Mouse (Mus musculus) right cerebral cortex, postnatal 10 days (tissue): ENCODE measurements at regions not wholly inside any gene's neighbourhood (a gene's known extent, or its start where the extent isn't known, plus 50 kb on each side); places are given as distances from the start of the nearest gene placed in this dataset.
A peak's percentile ranks its signal among the peaks of the same experiment; 100 is the strongest.
"Not testable (repeated sequence)": the region's sequence is repeated elsewhere in the genome, so short reads cannot be mapped to it uniquely, and the experiment has no call there.

Experiments
- DNase-seq, 2 experiments: peaks; one replicate each; pipeline ENCODE4 v3.0.0; 2021; ENCODE audit warnings: low spot score in 2 of 2

- DNase-seq = no peak
Measured at GRCm38 (mm10) chr12:45594689-45595088, 520.2 kb upstream of the Stxbp6 start.

- no peak for DNase-seq
Measured at GRCm38 (mm10) chr12:45590191-45590590, 515.7 kb upstream of the Stxbp6 start.

GRCm38 (mm10) chr12:45585763-45586162, 511.3 kb upstream of the Stxbp6 start:
- DNase-seq = no peak

- DNase-seq = no peak
Measured at GRCm38 (mm10) chr12:45563325-45564030, 489.0 kb upstream of the Stxbp6 start.

- DNase-seq = no peak
Measured at GRCm38 (mm10) chr12:45562637-45563220, 488.2 kb upstream of the Stxbp6 start.

GRCm38 (mm10) chr12:45561889-45562288, 487.4 kb upstream of the Stxbp6 start:
- peak in 1 of 2 experiments; percentile 21 for DNase-seq

- DNase-seq = no peak
Measured at GRCm38 (mm10) chr12:45561362-45561761, 486.9 kb upstream of the Stxbp6 start.

- not testable (repeated sequence) for DNase-seq
Measured at GRCm38 (mm10) chr12:45549906-45550305, 475.4 kb upstream of the Stxbp6 start.

- no peak for DNase-seq
Measured at GRCm38 (mm10) chr12:45519554-45519953, 445.0 kb upstream of the Stxbp6 start.

GRCm38 (mm10) chr12:45514459-45514858, 439.9 kb upstream of the Stxbp6 start:
- no peak for DNase-seq

GRCm38 (mm10) chr12:45507400-45507982, 433.0 kb upstream of the Stxbp6 start:
- peak; percentile 47 for DNase-seq

GRCm38 (mm10) chr12:45499834-45500233, 425.3 kb upstream of the Stxbp6 start:
- no peak for DNase-seq

- DNase-seq = no peak
Measured at GRCm38 (mm10) chr12:45498230-45498629, 423.7 kb upstream of the Stxbp6 start.

- DNase-seq = no peak
Measured at GRCm38 (mm10) chr12:45489029-45489428, 414.5 kb upstream of the Stxbp6 start.

GRCm38 (mm10) chr12:45476881-45477280, 402.4 kb upstream of the Stxbp6 start:
- DNase-seq = no peak

GRCm38 (mm10) chr12:45468093-45468492, 393.6 kb upstream of the Stxbp6 start:
- no peak for DNase-seq

GRCm38 (mm10) chr12:45467058-45467457, 392.5 kb upstream of the Stxbp6 start:
- peak; percentile 72 to 83 for DNase-seq

- peak; percentile 79 to 83 for DNase-seq
Measured at GRCm38 (mm10) chr12:45466066-45466465, 391.6 kb upstream of the Stxbp6 start.

GRCm38 (mm10) chr12:45464952-45465351, 390.4 kb upstream of the Stxbp6 start:
- no peak for DNase-seq

- DNase-seq = not testable (repeated sequence)
Measured at GRCm38 (mm10) chr12:45458746-45459145, 384.2 kb upstream of the Stxbp6 start.

- DNase-seq = peak; percentile 43 to 47
Measured at GRCm38 (mm10) chr12:45443512-45444190, 369.1 kb upstream of the Stxbp6 start.

GRCm38 (mm10) chr12:45442474-45442873, 368.0 kb upstream of the Stxbp6 start:
- DNase-seq = no peak
